ENCODE assay signal across 8 mouse cellular contexts in genomic region chr11:84916703-84917300, GRCm38 (mm10). TPM values are rescaled to one million over a fixed set of nuclear protein-coding genes. Genes with fewer than 3 reads are reported as not detected.
A peak's percentile ranks its signal among the peaks of the same experiment; 100 is the strongest.
DNase-seq lines count a peak whose midpoint lies in the region; ATAC-seq lines count a peak whose summit lies in the region.

No protein-coding gene starts in this region.

- no peaks in the 10 kb centered on the region for H3K27me3 ChIP-seq in kidney, embryonic 14.5 days (ENCODE audit: control insufficient read depth, insufficient read depth, low read length)
- no peaks in the 10 kb centered on the region for H3K27me3 ChIP-seq in hindbrain, embryonic 15.5 days
- H3K27me3 ChIP-seq in midbrain, embryonic 15.5 days (replicated peaks), result no peaks in the 10 kb centered on the region

- no peak for ATAC-seq in kidney, embryonic 14.5 days (ENCODE audit: low FRiP score, low TSS enrichment)
- no peak; the same call in 1 of the 2 replicates for ATAC-seq in hindbrain, embryonic 15.5 days (ENCODE audit: low FRiP score, low read depth)
- ATAC-seq in midbrain, embryonic 15.5 days (replicated peaks), result no peak
- no peak for ATAC-seq in granulocyte monocyte progenitor cell, adult 5-6 weeks (replicated peaks; ENCODE audit: poor library complexity, severe bottlenecking)

- 59% methylated on average over 7 of the region's 7 CpGs for WGBS in kidney, embryonic 14.5 days
- 62% methylated on average over 7 of the region's 7 CpGs for WGBS in hindbrain, embryonic 15.5 days
- WGBS in midbrain, embryonic 15.5 days, result 58% methylated on average over 7 of the region's 7 CpGs

- peaks cover 20% of the 10 kb centered on the region for H3K36me3 ChIP-seq in kidney, embryonic 14.5 days (ENCODE audit: control insufficient read depth, insufficient read depth, low read length)
- H3K36me3 ChIP-seq in hindbrain, embryonic 15.5 days, result no peaks in the 10 kb centered on the region
- peaks cover 10% of the 10 kb centered on the region for H3K36me3 ChIP-seq in midbrain, embryonic 15.5 days (replicated peaks)

- peak overlapping the region; percentile 43 for H3K4me2 ChIP-seq in kidney, embryonic 14.5 days (replicated peaks; ENCODE audit: low read depth, low read length)
- H3K4me2 ChIP-seq in hindbrain, embryonic 15.5 days, result peak overlapping the region; percentile 81
- H3K4me2 ChIP-seq in midbrain, embryonic 15.5 days, result peak overlapping the region; percentile 86

- no peaks in the 10 kb centered on the region for H3K4me1 ChIP-seq in kidney, embryonic 14.5 days (ENCODE audit: control insufficient read depth, insufficient read depth, low read length)
- peaks cover 2% of the 10 kb centered on the region; the same call in 1 of the 2 replicates for H3K4me1 ChIP-seq in brown adipose tissue, adult 24 weeks (ENCODE audit: control insufficient read depth, insufficient read depth, insufficient read length, low read length)
- H3K4me1 ChIP-seq in hindbrain, embryonic 15.5 days (replicated peaks), result peaks cover 24% of the 10 kb centered on the region
- peaks cover 23% of the 10 kb centered on the region for H3K4me1 ChIP-seq in midbrain, embryonic 15.5 days

- H3K9ac ChIP-seq in kidney, embryonic 14.5 days (ENCODE audit: low read depth, low read length), result peak overlapping the region; percentile 49; the same call in 1 of the 2 replicates
- peak overlapping the region; percentile 38; the same call in 1 of the 2 replicates for H3K9ac ChIP-seq in hindbrain, embryonic 15.5 days
- peak overlapping the region; percentile 49 for H3K9ac ChIP-seq in midbrain, embryonic 15.5 days

- DNase-seq in kidney, postnatal 14 days, result no peak
- DNase-seq in thymus, postnatal 36 days, result no peak
- DNase-seq in spleen, postnatal 36 days (ENCODE audit: low spot score in 2 of 2), result no peak

- peak overlapping the region; percentile 99 for H3K4me3 ChIP-seq in kidney, embryonic 14.5 days (ENCODE audit: low read length)
- H3K4me3 ChIP-seq in brown adipose tissue, adult 24 weeks (ENCODE audit: insufficient read depth, low read depth, low read length), result peak overlapping the region; percentile 96
- peak overlapping the region; percentile 96 for H3K4me3 ChIP-seq in hindbrain, embryonic 15.5 days
- peak overlapping the region; percentile 88 for H3K4me3 ChIP-seq in midbrain, embryonic 15.5 days

- H3K27ac ChIP-seq in kidney, embryonic 14.5 days (ENCODE audit: low read depth, low read length), result no peak overlapping the region
- no peak overlapping the region for H3K27ac ChIP-seq in brown adipose tissue, adult 24 weeks (replicated peaks; ENCODE audit: low read depth, low read length)
- peak overlapping the region; percentile 58 for H3K27ac ChIP-seq in hindbrain, embryonic 15.5 days (replicated peaks)
- H3K27ac ChIP-seq in midbrain, embryonic 15.5 days, result peak overlapping the region; percentile 61; the same call in 1 of the 2 replicates

- H3K9me3 ChIP-seq in kidney, embryonic 14.5 days (ENCODE audit: control insufficient read depth, low read length), result no peaks in the 10 kb centered on the region
- H3K9me3 ChIP-seq in hindbrain, embryonic 15.5 days, result no peaks in the 10 kb centered on the region
- H3K9me3 ChIP-seq in midbrain, embryonic 15.5 days, result no peaks in the 10 kb centered on the region

RNA-seq across cellular contexts. Expression of gene Znhit3, which starts 0.6 kb away (rescaled TPM):
- polyA plus RNA-seq in kidney, embryonic 14.5 days (2014; fragmentation: Nextera tagmentation; extraction: Ambion mirVana), result 71.6 and 81.0 TPM in 2 replicates
- polyA plus RNA-seq in brown adipose tissue, adult 24 weeks (2012; ENCODE audit: insufficient read depth, insufficient read length, missing spikeins), result 18.5 and 22.0 TPM in 2 replicates
- polyA plus RNA-seq in hindbrain, embryonic 15.5 days (2015; fragmentation: Nextera tagmentation; extraction: Ambion mirVana), result 67.6 and 67.9 TPM in 2 replicates
- polyA plus RNA-seq in midbrain, embryonic 15.5 days (2015; fragmentation: Nextera tagmentation; extraction: Ambion mirVana), result 61.8 and 62.8 TPM in 2 replicates
- total RNA-seq in granulocyte monocyte progenitor cell, adult 5-6 weeks (2014; fragmentation: Nextera tagmentation), result 28.3 and 36.0 TPM in 2 replicates
- total RNA-seq in granulocyte monocyte progenitor cell, adult 5-6 weeks (2017), result 32.6 and 46.7 TPM in 2 replicates

RNA-seq across cellular contexts. Expression of gene Pigw, which starts 36.7 kb away (rescaled TPM):
- 4.0 and 4.8 TPM in 2 replicates for polyA plus RNA-seq in kidney, embryonic 14.5 days (2014; fragmentation: Nextera tagmentation; extraction: Ambion mirVana)
- polyA plus RNA-seq in brown adipose tissue, adult 24 weeks (2012; ENCODE audit: insufficient read depth, insufficient read length, missing spikeins), result 3.5 and 4.7 TPM in 2 replicates
- 2.2 and 2.3 TPM in 2 replicates for polyA plus RNA-seq in hindbrain, embryonic 15.5 days (2015; fragmentation: Nextera tagmentation; extraction: Ambion mirVana)
- 2.3 and 2.5 TPM in 2 replicates for polyA plus RNA-seq in midbrain, embryonic 15.5 days (2015; fragmentation: Nextera tagmentation; extraction: Ambion mirVana)
- 5.0 and 5.8 TPM in 2 replicates for total RNA-seq in granulocyte monocyte progenitor cell, adult 5-6 weeks (2014; fragmentation: Nextera tagmentation)
- 7.8 and 8.3 TPM in 2 replicates for total RNA-seq in granulocyte monocyte progenitor cell, adult 5-6 weeks (2017)

RNA-seq across cellular contexts. Expression of gene Myo19, which starts 36.9 kb away (rescaled TPM):
- polyA plus RNA-seq in kidney, embryonic 14.5 days (2014; fragmentation: Nextera tagmentation; extraction: Ambion mirVana), result 9.2 and 15.0 TPM in 2 replicates
- 3.5 and 3.6 TPM in 2 replicates for polyA plus RNA-seq in brown adipose tissue, adult 24 weeks (2012; ENCODE audit: insufficient read depth, insufficient read length, missing spikeins)
- 6.8 and 7.7 TPM in 2 replicates for polyA plus RNA-seq in hindbrain, embryonic 15.5 days (2015; fragmentation: Nextera tagmentation; extraction: Ambion mirVana)
- polyA plus RNA-seq in midbrain, embryonic 15.5 days (2015; fragmentation: Nextera tagmentation; extraction: Ambion mirVana), result 6.0 and 7.2 TPM in 2 replicates
- total RNA-seq in granulocyte monocyte progenitor cell, adult 5-6 weeks (2014; fragmentation: Nextera tagmentation), result 10.7 and 13.4 TPM in 2 replicates
- total RNA-seq in granulocyte monocyte progenitor cell, adult 5-6 weeks (2017), result 5.1 and 5.2 TPM in 2 replicates

RNA-seq across cellular contexts. Expression of gene Car4, which starts 40.8 kb away (rescaled TPM):
- 58.6 and 65.3 TPM in 2 replicates for polyA plus RNA-seq in kidney, embryonic 14.5 days (2014; fragmentation: Nextera tagmentation; extraction: Ambion mirVana)
- 26.3 and 58.9 TPM in 2 replicates for polyA plus RNA-seq in brown adipose tissue, adult 24 weeks (2012; ENCODE audit: insufficient read depth, insufficient read length, missing spikeins)
- 3.8 and 4.1 TPM in 2 replicates for polyA plus RNA-seq in hindbrain, embryonic 15.5 days (2015; fragmentation: Nextera tagmentation; extraction: Ambion mirVana)
- 5.3 and 6.0 TPM in 2 replicates for polyA plus RNA-seq in midbrain, embryonic 15.5 days (2015; fragmentation: Nextera tagmentation; extraction: Ambion mirVana)
- not detected in 2 replicates for total RNA-seq in granulocyte monocyte progenitor cell, adult 5-6 weeks (2014; fragmentation: Nextera tagmentation)
- not detected in 2 replicates for total RNA-seq in granulocyte monocyte progenitor cell, adult 5-6 weeks (2017)

RNA-seq across cellular contexts. Expression of gene Ggnbp2, which starts 46.2 kb away (rescaled TPM):
- polyA plus RNA-seq in kidney, embryonic 14.5 days (2014; fragmentation: Nextera tagmentation; extraction: Ambion mirVana), result 68.7 and 74.7 TPM in 2 replicates
- polyA plus RNA-seq in brown adipose tissue, adult 24 weeks (2012; ENCODE audit: insufficient read depth, insufficient read length, missing spikeins), result 60.0 and 66.9 TPM in 2 replicates
- polyA plus RNA-seq in hindbrain, embryonic 15.5 days (2015; fragmentation: Nextera tagmentation; extraction: Ambion mirVana), result 68.9 and 72.9 TPM in 2 replicates
- 71.8 and 72.8 TPM in 2 replicates for polyA plus RNA-seq in midbrain, embryonic 15.5 days (2015; fragmentation: Nextera tagmentation; extraction: Ambion mirVana)
- 72.0 and 78.9 TPM in 2 replicates for total RNA-seq in granulocyte monocyte progenitor cell, adult 5-6 weeks (2014; fragmentation: Nextera tagmentation)
- total RNA-seq in granulocyte monocyte progenitor cell, adult 5-6 weeks (2017), result 78.5 and 110 TPM in 2 replicates

Comparison
In these comparisons a context has a peak if more than half of its experiments do, and no peak if none do; other contexts are left out.
1. H3K27ac ChIP-seq: peak in hindbrain, embryonic 15.5 days (single experiment) and midbrain, embryonic 15.5 days (single experiment); none in kidney, embryonic 14.5 days (single experiment) and brown adipose tissue, adult 24 weeks (single experiment).
2. Peak in every context shown above with its lines, with median percentiles within 50 percentile points of each other: H3K4me2 ChIP-seq, H3K4me3 ChIP-seq and H3K9ac ChIP-seq.